Mouse (Mus musculus) cerebellum, postnatal 4 days (tissue): ENCODE measurements around the gene Ppp2r5c.

Source experiments
- DNase-seq, 2 experiments: peaks; one replicate each; pipeline ENCODE4 v3.0.0; 2022; ENCODE audit warnings: low spot score in 2 of 2, mixed read lengths in 1 of 2

Ppp2r5c gene

DNA sequence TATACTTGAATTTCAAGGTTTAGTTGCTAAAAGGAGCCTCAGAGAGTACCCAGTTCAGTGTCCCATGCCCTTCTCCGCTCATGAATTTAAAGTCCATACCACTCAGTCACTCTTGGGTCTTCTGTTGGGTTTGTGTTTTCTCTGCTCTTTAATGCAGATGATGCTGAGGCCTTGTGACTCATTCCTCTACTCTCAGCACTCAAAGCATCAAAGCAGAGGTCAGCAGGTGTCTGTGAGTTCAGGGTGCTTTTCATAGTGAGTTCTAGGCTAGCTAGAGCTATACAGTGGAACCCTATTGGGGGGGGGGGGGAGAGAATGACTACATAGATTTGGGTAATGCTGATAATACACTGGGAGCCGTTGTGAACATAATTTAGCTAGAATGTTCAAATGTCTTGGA is 163.8 kb downstream of the Ppp2r5c start:
- no peak for DNase-seq

DNA sequence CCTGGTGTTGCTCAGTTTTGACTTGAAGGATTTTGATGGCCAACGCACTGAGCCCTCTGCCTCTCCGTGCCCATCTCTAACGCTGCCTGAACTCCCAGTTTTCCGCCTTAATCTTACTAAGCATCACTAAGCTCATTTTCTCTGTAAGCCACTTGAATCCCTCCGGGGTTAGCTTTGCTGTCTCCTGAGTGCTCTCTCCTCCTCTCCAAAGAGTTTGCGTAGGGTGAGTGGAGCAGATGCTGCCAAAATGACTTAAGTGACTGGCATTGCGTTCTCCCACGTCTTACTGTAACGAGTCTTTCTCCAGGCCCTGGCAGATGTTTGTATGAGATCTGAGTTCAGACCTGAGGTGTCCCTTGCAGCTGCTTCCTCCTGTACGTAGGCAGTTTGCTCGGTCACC is 183.1 kb downstream of the Ppp2r5c start:
- DNase-seq, result no peak
